Mouse (Mus musculus): ENCODE measurements around the gene Cct7. TPM values are rescaled to one million over a fixed set of nuclear protein-coding genes. Genes with fewer than 3 reads are reported as not detected.
"Not testable (repeated sequence)": the region's sequence is repeated elsewhere in the genome, so short reads cannot be mapped to it uniquely, and the experiment has no call there.

Gene Cct7
- total RNA-seq (2015; ENCODE audit: low replicate concordance) (91.3 and 115 TPM in 2 replicates), total RNA-seq (2017; ENCODE audit: low replicate concordance) (95.1 and 135 TPM in 2 replicates)

- peak; percentile 88 for ATAC-seq (replicated peaks; ENCODE audit: low FRiP score, poor library complexity, severe bottlenecking)
Measured at GRCm38 (mm10) chr6:85450697-85451663, at the start of gene Cct7. TSS of gene Cct7 (plus strand) at chr6:85451514.

DNA sequence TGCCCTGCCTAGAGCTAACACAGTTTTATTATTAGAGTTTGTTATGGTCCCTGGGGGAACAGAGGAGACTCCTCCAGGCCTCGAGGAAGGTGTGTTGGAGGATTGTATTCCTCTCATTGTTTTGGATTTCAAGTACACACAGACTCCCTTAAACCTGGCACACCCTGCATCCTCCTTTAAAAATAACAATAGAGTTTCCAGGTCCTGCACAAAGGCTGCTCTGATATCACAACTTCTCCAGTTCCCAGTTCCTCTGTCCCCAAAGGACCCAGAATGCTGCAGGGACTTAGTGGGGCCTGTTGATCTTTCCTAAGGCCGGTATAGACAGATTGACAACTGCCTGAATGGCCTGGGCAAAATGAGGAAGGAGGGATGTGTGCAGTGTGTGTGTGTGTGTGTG lies 48.7 kb upstream of the Cct7 start:
- no peak for ATAC-seq (replicated peaks; ENCODE audit: low FRiP score, poor library complexity, severe bottlenecking)

- ATAC-seq (replicated peaks; ENCODE audit: low FRiP score, poor library complexity, severe bottlenecking) = no peak
Measured at GRCm38 (mm10) chr6:85403039-85403438, 48.3 kb upstream of the Cct7 start.

DNA sequence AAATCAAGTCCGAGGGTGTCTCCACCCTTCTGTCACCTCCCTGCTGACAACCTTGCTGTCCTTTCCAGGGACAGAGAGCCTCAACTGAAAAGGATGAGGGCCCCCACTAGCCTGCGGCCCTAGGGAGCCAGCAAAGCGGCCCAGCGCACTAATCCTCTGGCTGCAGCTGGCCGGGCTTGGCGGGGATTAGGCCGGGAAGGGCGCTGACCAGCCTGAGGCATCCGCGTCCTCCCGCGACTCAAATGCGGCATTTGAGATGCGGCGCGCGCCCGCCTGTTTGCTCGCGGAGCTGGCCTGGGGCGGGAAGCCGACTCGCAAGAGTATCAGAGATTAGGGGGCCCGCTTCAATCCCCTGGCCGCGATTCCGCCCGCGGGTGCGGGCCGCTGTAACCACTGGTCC lies 42.3 kb upstream of the Cct7 start:
- no peak for ATAC-seq (replicated peaks; ENCODE audit: low FRiP score, poor library complexity, severe bottlenecking)

DNA sequence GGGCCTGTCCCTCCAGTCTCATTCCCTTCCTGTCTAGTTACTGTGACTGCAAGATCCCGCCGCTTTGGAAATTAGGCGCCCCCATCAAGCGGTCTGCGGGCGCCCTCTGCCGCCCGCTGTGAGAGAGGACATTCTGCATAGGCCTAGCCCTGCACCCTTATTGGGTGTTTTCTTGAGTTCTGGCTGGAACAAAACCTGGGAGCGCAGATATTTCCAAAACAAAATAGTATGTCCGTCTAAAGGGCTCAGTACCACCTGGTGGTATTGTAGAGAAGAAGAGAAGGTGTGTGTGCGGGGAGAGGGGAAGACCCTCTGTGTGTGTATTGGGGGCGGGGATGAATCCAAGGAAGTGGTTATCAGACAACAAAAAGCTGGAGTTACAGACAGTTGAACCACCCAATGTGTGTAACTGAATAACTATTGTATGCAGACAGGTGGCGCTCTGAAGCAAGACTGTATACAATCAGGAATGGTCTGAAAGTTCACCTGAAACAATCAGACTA lies 40.5 kb upstream of the Cct7 start:
- no peak for ATAC-seq (replicated peaks; ENCODE audit: low FRiP score, poor library complexity, severe bottlenecking)

- ATAC-seq (replicated peaks; ENCODE audit: low FRiP score, poor library complexity, severe bottlenecking) = no peak
Measured at GRCm38 (mm10) chr6:85415829-85416228, 35.5 kb upstream of the Cct7 start.

GRCm38 (mm10) chr6:85419150-85419549 lies 32.2 kb upstream of the Cct7 start:
- no peak for ATAC-seq (replicated peaks; ENCODE audit: low FRiP score, poor library complexity, severe bottlenecking)

GRCm38 (mm10) chr6:85423836-85424379 lies 27.4 kb upstream of the Cct7 start, which contains the start of gene Noto:
TSS of gene Noto (plus strand) at chr6:85423886.
- no peak for ATAC-seq (replicated peaks; ENCODE audit: low FRiP score, poor library complexity, severe bottlenecking)

GRCm38 (mm10) chr6:85431274-85431841 lies 20.0 kb upstream of the Cct7 start:
- ATAC-seq (replicated peaks; ENCODE audit: low FRiP score, poor library complexity, severe bottlenecking) = no peak

- peak; percentile 85 for ATAC-seq (replicated peaks; ENCODE audit: low FRiP score, poor library complexity, severe bottlenecking)
Measured at GRCm38 (mm10) chr6:85431842-85432431, 19.4 kb upstream of the Cct7 start, which contains the start of gene Smyd5. TSS of gene Smyd5 (plus strand) at chr6:85431989.

DNA sequence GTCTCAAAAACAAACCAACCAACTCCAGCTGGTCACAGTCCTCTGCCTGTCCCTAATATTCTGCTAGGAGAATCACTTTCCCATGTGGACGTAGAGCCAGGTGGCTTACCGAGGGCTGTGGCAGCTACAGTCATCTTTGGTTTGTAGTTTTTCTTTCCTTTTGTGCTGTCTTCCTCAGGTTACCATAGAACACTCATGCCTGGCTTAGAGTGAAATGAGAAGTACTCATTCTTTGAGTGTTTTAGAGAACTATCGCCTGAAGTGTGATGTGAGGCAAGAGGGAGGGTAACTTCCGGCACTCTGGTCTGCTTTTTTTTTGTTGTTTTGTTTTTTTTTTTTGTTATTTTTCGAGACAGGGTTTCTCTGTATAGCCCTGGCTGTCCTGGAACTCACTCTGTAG lies 17.4 kb upstream of the Cct7 start:
- no peak for ATAC-seq (replicated peaks; ENCODE audit: low FRiP score, poor library complexity, severe bottlenecking)

GRCm38 (mm10) chr6:85436204-85436603 lies 15.1 kb upstream of the Cct7 start:
- no peak for ATAC-seq (replicated peaks; ENCODE audit: low FRiP score, poor library complexity, severe bottlenecking)

GRCm38 (mm10) chr6:85436631-85437030 lies 14.7 kb upstream of the Cct7 start:
- ATAC-seq (replicated peaks; ENCODE audit: low FRiP score, poor library complexity, severe bottlenecking) = no peak

DNA sequence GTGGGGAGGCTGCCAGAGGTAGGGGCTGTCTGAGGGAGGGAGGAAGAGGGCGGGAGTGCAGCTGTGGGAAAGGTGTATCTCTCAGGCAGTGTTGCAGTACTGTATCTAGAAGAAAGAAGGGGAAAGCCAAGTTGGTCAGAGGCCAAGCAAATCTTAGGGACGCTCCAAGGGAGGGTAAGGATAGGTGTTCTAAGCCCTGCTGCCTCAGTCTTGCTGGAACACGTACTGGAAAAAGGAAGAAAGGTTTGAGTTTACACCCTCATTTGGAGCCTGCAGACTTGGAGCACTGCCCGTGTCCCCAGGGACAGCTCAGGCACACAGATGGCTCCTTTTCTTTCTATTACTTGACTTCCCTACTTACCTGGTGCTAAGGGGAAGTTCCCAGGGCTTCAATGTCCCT lies 10.2 kb upstream of the Cct7 start:
- ATAC-seq (replicated peaks; ENCODE audit: low FRiP score, poor library complexity, severe bottlenecking) = no peak

DNA sequence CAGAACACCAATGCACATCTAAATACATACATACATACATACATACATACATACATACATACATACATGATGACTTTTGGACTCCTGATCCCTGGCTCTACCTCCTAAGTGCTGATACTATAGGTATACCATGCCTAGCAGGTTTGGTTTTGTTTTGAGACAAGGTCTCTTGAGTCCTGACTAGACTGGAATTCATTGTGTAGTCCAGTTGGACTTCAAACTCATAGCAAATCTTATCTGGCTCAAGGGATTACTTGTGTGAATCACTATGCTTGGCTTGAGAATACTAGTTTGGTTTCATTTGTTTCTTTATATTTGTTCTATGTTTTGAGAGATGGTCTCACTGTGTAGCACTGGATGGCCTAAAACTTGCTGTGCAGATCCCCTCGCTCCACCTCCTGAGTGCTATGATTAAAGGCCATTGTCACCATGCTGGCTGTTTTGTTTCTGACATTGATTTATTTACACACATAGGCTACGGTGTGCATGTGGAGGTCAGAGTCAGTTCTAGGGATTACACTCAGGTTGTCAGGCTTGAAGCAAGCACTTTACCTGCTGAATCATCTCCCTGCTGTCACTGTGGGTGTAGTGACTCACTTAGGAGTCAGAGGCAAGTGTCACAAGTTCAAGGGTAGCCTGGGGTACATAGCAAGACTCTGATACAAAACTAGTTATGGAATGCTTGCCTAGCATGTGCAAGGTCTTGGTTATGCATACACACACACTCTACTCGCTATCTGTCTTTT lies 7.7 kb upstream of the Cct7 start:
- no peak for ATAC-seq (replicated peaks; ENCODE audit: low FRiP score, poor library complexity, severe bottlenecking)

GRCm38 (mm10) chr6:85444266-85444965 lies 6.9 kb upstream of the Cct7 start:
- no peak for ATAC-seq (replicated peaks; ENCODE audit: low FRiP score, poor library complexity, severe bottlenecking)

- ATAC-seq (replicated peaks; ENCODE audit: low FRiP score, poor library complexity, severe bottlenecking) = no peak
Measured at GRCm38 (mm10) chr6:85445286-85445685, 6.0 kb upstream of the Cct7 start.

GRCm38 (mm10) chr6:85447351-85447750 lies 4.0 kb upstream of the Cct7 start:
- no peak for ATAC-seq (replicated peaks; ENCODE audit: low FRiP score, poor library complexity, severe bottlenecking)

DNA sequence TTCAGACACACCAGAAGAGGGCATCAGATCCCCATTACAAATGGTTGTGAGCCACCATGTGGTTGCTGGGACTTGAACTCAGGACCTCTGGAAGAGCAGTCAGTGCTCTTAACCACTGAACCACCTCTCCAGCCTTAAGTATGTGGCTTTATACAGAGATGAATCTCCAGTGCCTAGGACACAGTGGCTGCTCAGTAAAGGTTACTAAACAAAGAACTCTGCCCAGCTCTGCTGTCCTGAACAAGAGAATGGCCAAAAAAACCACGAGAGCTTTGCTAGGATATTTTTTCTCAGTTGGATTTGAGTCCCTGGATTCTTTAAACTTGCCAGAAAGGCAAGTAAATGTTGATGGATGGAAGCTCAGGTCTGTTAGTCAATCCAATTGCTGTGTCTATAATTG lies 1.2 kb upstream of the Cct7 start:
- not testable (repeated sequence) for ATAC-seq (replicated peaks; ENCODE audit: low FRiP score, poor library complexity, severe bottlenecking)

All from erythroblast, adult 5-6 weeks (primary cell).